Mouse (Mus musculus): ENCODE measurements around the gene Tmem108. TPM values are rescaled to one million over a fixed set of nuclear protein-coding genes. Genes with fewer than 3 reads are reported as not detected.

Tmem108 gene
- polyA plus RNA-seq, 1 experiment from 2014 or later, result 5.5 TPM

GRCm38 (mm10) chr9:103653995-103654587 is 107.5 kb downstream of the Tmem108 start:
- no peak overlapping the region; the same call in 1 of the 2 replicates for H3K4me2 ChIP-seq (ENCODE audit: low read length)
- peak overlapping the region; percentile 54; the same call in 1 of the 2 replicates for H3K27ac ChIP-seq
- H3K9ac ChIP-seq (ENCODE audit: low read depth, low read length), result no peak overlapping the region
- WGBS, result 8% methylated on average over 10 of the region's 10 CpGs
- no peaks in the 10 kb centered on the region for H3K9me3 ChIP-seq (replicated peaks; ENCODE audit: low read length)
- peak; percentile 80 for DNase-seq (ENCODE audit: low spot score)
- peak; percentile 53; the same call in 1 of the 2 replicates for ATAC-seq (replicated peaks; ENCODE audit: low FRiP score, low read depth)
- H3K4me1 ChIP-seq (replicated peaks; ENCODE audit: insufficient read depth, low read length), result no peaks in the 10 kb centered on the region; the same call in 1 of the 2 replicates
- no peaks in the 10 kb centered on the region for H3K27me3 ChIP-seq (ENCODE audit: insufficient read depth, low read length)
- TF ChIP-seq CTCF (IDR thresholded peaks at IDR 0.05; ENCODE audit: low read depth), result no peak
- no peaks in the 10 kb centered on the region for H3K36me3 ChIP-seq (ENCODE audit: insufficient read depth, low read length)
- H3K4me3 ChIP-seq (replicated peaks; ENCODE audit: low read depth, low read length), result no peak overlapping the region

GRCm38 (mm10) chr9:103652127-103652882 is 109.3 kb downstream of the Tmem108 start:
- no peak for TF ChIP-seq CTCF (IDR thresholded peaks at IDR 0.05; ENCODE audit: low read depth)
- Histone ChIP-seq H3K9me3 (replicated peaks; ENCODE audit: low read length) (no peaks in the 10 kb centered on the region), H3K27ac (no peak overlapping the region), H3K27me3 (ENCODE audit: insufficient read depth, low read length) (no peaks in the 10 kb centered on the region), H3K4me3 (replicated peaks; ENCODE audit: low read depth, low read length) (no peak overlapping the region), H3K9ac (ENCODE audit: low read depth, low read length) (no peak overlapping the region), H3K4me1 (replicated peaks; ENCODE audit: insufficient read depth, low read length) (no peaks in the 10 kb centered on the region; the same call in 1 of the 2 replicates), H3K4me2 (ENCODE audit: low read length) (no peak overlapping the region), H3K36me3 (ENCODE audit: insufficient read depth, low read length) (no peaks in the 10 kb centered on the region)
- no peak for DNase-seq (ENCODE audit: low spot score)
- no peak for ATAC-seq (replicated peaks; ENCODE audit: low FRiP score, low read depth)
- 67% methylated on average over 8 of the region's 8 CpGs for WGBS

GRCm38 (mm10) chr9:103646605-103647004 is 115.0 kb downstream of the Tmem108 start:
- no peaks in the 10 kb centered on the region for H3K27me3 ChIP-seq (ENCODE audit: insufficient read depth, low read length)
- H3K9ac ChIP-seq (ENCODE audit: low read depth, low read length), result no peak overlapping the region
- no peaks in the 10 kb centered on the region for H3K9me3 ChIP-seq (replicated peaks; ENCODE audit: low read length)
- peak; percentile 15; the same call in 1 of the 2 replicates for TF ChIP-seq CTCF (IDR thresholded peaks at IDR 0.05; ENCODE audit: low read depth)
- H3K4me3 ChIP-seq (replicated peaks; ENCODE audit: low read depth, low read length), result no peak overlapping the region
- H3K27ac ChIP-seq, result no peak overlapping the region
- 0 out of 2 replicates have a peak, but pooled peaks have one; percentile 21 for ATAC-seq (replicated peaks; ENCODE audit: low FRiP score, low read depth)
- no peak overlapping the region for H3K4me2 ChIP-seq (ENCODE audit: low read length)
- 43% methylated on average over 2 of the region's 2 CpGs for WGBS
- no peaks in the 10 kb centered on the region for H3K4me1 ChIP-seq (replicated peaks; ENCODE audit: insufficient read depth, low read length)
- DNase-seq (ENCODE audit: low spot score), result no peak
- no peaks in the 10 kb centered on the region for H3K36me3 ChIP-seq (ENCODE audit: insufficient read depth, low read length)

GRCm38 (mm10) chr9:103645724-103646123 is 115.9 kb downstream of the Tmem108 start:
- Histone ChIP-seq H3K9me3 (replicated peaks; ENCODE audit: low read length) (no peaks in the 10 kb centered on the region), H3K9ac (ENCODE audit: low read depth, low read length) (no peak overlapping the region), H3K36me3 (ENCODE audit: insufficient read depth, low read length) (no peaks in the 10 kb centered on the region), H3K4me2 (ENCODE audit: low read length) (no peak overlapping the region), H3K4me1 (replicated peaks; ENCODE audit: insufficient read depth, low read length) (no peaks in the 10 kb centered on the region), H3K4me3 (replicated peaks; ENCODE audit: low read depth, low read length) (no peak overlapping the region), H3K27ac (no peak overlapping the region), H3K27me3 (ENCODE audit: insufficient read depth, low read length) (no peaks in the 10 kb centered on the region)
- WGBS, result 86% methylated on average over 7 of the region's 7 CpGs
- DNase-seq (ENCODE audit: low spot score) (no peak), ATAC-seq (replicated peaks; ENCODE audit: low FRiP score, low read depth) (no peak)
- TF ChIP-seq CTCF (IDR thresholded peaks at IDR 0.05; ENCODE audit: low read depth), result no peak

GRCm38 (mm10) chr9:103642300-103642699 is 119.3 kb downstream of the Tmem108 start:
- no peak for DNase-seq (ENCODE audit: low spot score)
- no peak overlapping the region for H3K9ac ChIP-seq (ENCODE audit: low read depth, low read length)
- no peak overlapping the region for H3K4me2 ChIP-seq (ENCODE audit: low read length)
- H3K4me3 ChIP-seq (replicated peaks; ENCODE audit: low read depth, low read length), result no peak overlapping the region
- no peak for TF ChIP-seq CTCF (IDR thresholded peaks at IDR 0.05; ENCODE audit: low read depth)
- H3K4me1 ChIP-seq (replicated peaks; ENCODE audit: insufficient read depth, low read length), result no peaks in the 10 kb centered on the region
- no peaks in the 10 kb centered on the region for H3K36me3 ChIP-seq (ENCODE audit: insufficient read depth, low read length)
- 86% methylated on average over 10 of the region's 10 CpGs for WGBS
- ATAC-seq (replicated peaks; ENCODE audit: low FRiP score, low read depth), result no peak
- H3K9me3 ChIP-seq (replicated peaks; ENCODE audit: low read length), result no peaks in the 10 kb centered on the region
- no peaks in the 10 kb centered on the region for H3K27me3 ChIP-seq (ENCODE audit: insufficient read depth, low read length)
- no peak overlapping the region for H3K27ac ChIP-seq

- H3K9ac ChIP-seq (ENCODE audit: low read depth, low read length), result no peak overlapping the region
- no peaks in the 10 kb centered on the region for H3K4me1 ChIP-seq (replicated peaks; ENCODE audit: insufficient read depth, low read length)
- H3K27me3 ChIP-seq (ENCODE audit: insufficient read depth, low read length), result no peaks in the 10 kb centered on the region
- 88% methylated on average over 4 of the region's 4 CpGs for WGBS
- H3K9me3 ChIP-seq (replicated peaks; ENCODE audit: low read length), result no peaks in the 10 kb centered on the region
- H3K36me3 ChIP-seq (ENCODE audit: insufficient read depth, low read length), result no peaks in the 10 kb centered on the region
- H3K4me3 ChIP-seq (replicated peaks; ENCODE audit: low read depth, low read length), result no peak overlapping the region
- ATAC-seq (replicated peaks; ENCODE audit: low FRiP score, low read depth), result no peak
- no peak for TF ChIP-seq CTCF (IDR thresholded peaks at IDR 0.05; ENCODE audit: low read depth)
- H3K27ac ChIP-seq, result no peak overlapping the region
- no peak overlapping the region for H3K4me2 ChIP-seq (ENCODE audit: low read length)
- no peak for DNase-seq (ENCODE audit: low spot score)
Measured at GRCm38 (mm10) chr9:103641340-103641739, 120.3 kb downstream of the Tmem108 start.

Measured in kidney, postnatal 0 days (tissue).